Comparison of ENCODE assay signal across 16 mouse cellular contexts in genomic region chr9:77921366-77922260, GRCm38 (mm10). TPM values are rescaled to one million over a fixed set of nuclear protein-coding genes. Genes with fewer than 3 reads are reported as not detected.
DNase-seq lines count a peak whose midpoint lies in the region; ATAC-seq and TF ChIP-seq lines count a peak whose summit lies in the region.
"Had no signal": no experiment of that assay in that cellular context is flagged by ENCODE, and none has a peak within 500 bp of the region (broad histone marks: within the 10 kb centered on the region; RNA-seq: fewer than 3 reads in every experiment).

No protein-coding gene starts in this region.

- TF ChIP-seq POLR2A in liver, adult 2 months (IDR thresholded peaks at IDR 0.05; ENCODE audit: extremely low read depth, insufficient read depth, low read length): no peak
- no peak for TF ChIP-seq POLR2A in CH12.LX (IDR thresholded peaks at IDR 0.05; ENCODE audit: low read depth, low read length)

- no peaks in the 10 kb centered on the region for H3K27me3 ChIP-seq in liver, adult 2 months (ENCODE audit: control insufficient read depth, insufficient read depth, low read length)
- H3K27me3 ChIP-seq in CH12.LX (replicated peaks): no peaks in the 10 kb centered on the region
- no peaks in the 10 kb centered on the region for H3K27me3 ChIP-seq in intestine, embryonic 15.5 days (replicated peaks)
- H3K27me3 ChIP-seq: liver, embryonic 12.5 days had no signal

- dilution Hi-C loops in CH12.LX (cut with MboI; ENCODE audit: extremely low pct_ligation_motif_present, extremely low pct_unique_long_range_greater_than_20kb, low sequenced_read_pairs): no loop called here

- H3K27ac ChIP-seq in liver, adult 2 months (replicated peaks; ENCODE audit: insufficient read depth, low read depth, low read length): 0 out of 2 replicates have a peak overlapping the region, but pooled peaks have one; percentile 5
- H3K27ac ChIP-seq in CH12.LX (ENCODE audit: insufficient read depth, low read depth): no peak overlapping the region
- H3K27ac ChIP-seq in intestine, embryonic 15.5 days: no peak overlapping the region
- H3K27ac ChIP-seq: hindbrain, embryonic 10.5 days; liver, embryonic 12.5 days had no signal

- 18% methylated on average over 16 of the region's 18 CpGs for WGBS in liver, adult 2 months
- 59% methylated on average over 16 of the region's 18 CpGs for WGBS in intestine, embryonic 15.5 days

- TF ChIP-seq CTCF in liver, adult 2 months (IDR thresholded peaks at IDR 0.05; ENCODE audit: low read depth, low read length): no peak
- no peak for TF ChIP-seq CTCF in CH12.LX (conservative IDR thresholded peaks at IDR 0.05 in 1 of 2, IDR thresholded peaks at IDR 0.05 in 1 of 2; ENCODE audit: low read depth in 2 of 2, low read length in 2 of 2)

- H3K4me2 ChIP-seq in CH12.LX (ENCODE audit: insufficient read depth, low read depth, poor library complexity, severe bottlenecking): peak overlapping the region; percentile 71
- H3K4me2 ChIP-seq in intestine, embryonic 15.5 days (replicated peaks): peak overlapping the region; percentile 24; the same call in 1 of the 2 replicates
- H3K4me2 ChIP-seq: liver, embryonic 12.5 days had no signal

- peaks cover 54% of the 10 kb centered on the region for H3K4me1 ChIP-seq in liver, adult 2 months (ENCODE audit: control insufficient read depth, insufficient read depth, low read length)
- H3K4me1 ChIP-seq in CH12.LX (ENCODE audit: control insufficient read depth in 1 of 2, insufficient read depth in 2 of 2): peaks cover 18 to 85% of the 10 kb centered on the region in 2 experiments
- peaks cover 34% of the 10 kb centered on the region for H3K4me1 ChIP-seq in intestine, embryonic 15.5 days (replicated peaks)

- no peak for TF ChIP-seq RAD21 in CH12.LX (IDR thresholded peaks at IDR 0.05; ENCODE audit: low read depth, low read length)

- in situ Hi-C loops in CH12.LX (cut with MboI; ENCODE audit: low pct_ligation_motif_present, low pct_unique_long_range_greater_than_20kb, low sequenced_read_pairs): no loop called here

- no peak for TF ChIP-seq EP300 in CH12.LX (IDR thresholded peaks at IDR 0.05; ENCODE audit: low read length)

- H3K4me3 ChIP-seq in liver, adult 2 months (ENCODE audit: insufficient read depth, low read depth, low read length): peak overlapping the region; percentile 27
- H3K4me3 ChIP-seq in CH12.LX (replicated peaks in 1 of 3; ENCODE audit: low read depth in 2 of 3, low read length in 2 of 3, poor library complexity in 1 of 3): no peak overlapping the region
- no peak overlapping the region for H3K4me3 ChIP-seq in intestine, embryonic 15.5 days (replicated peaks)
- H3K4me3 ChIP-seq: erythroblast, embryonic 14.5 days; hindbrain, embryonic 10.5 days; liver, embryonic 12.5 days had no signal

- H3K79me2 ChIP-seq in liver, adult 2 months (ENCODE audit: control insufficient read depth, insufficient read depth, low read length): peaks cover 61% of the 10 kb centered on the region
- H3K79me2 ChIP-seq in CH12.LX (replicated peaks; ENCODE audit: control insufficient read depth, extremely low read depth, insufficient read depth, poor library complexity, severe bottlenecking): peaks cover 31% of the 10 kb centered on the region

- H3K36me3 ChIP-seq in liver, adult 2 months (ENCODE audit: control insufficient read depth, insufficient read depth, low read length): no peaks in the 10 kb centered on the region
- peaks cover 3 to 61% of the 10 kb centered on the region in 2 experiments for H3K36me3 ChIP-seq in CH12.LX (replicated peaks in 1 of 2; ENCODE audit: control insufficient read depth in 1 of 2, insufficient read depth in 1 of 2, low read length in 1 of 2)
- 0 out of 2 replicates have a peak, but pooled peaks cover 2% of the 10 kb centered on the region for H3K36me3 ChIP-seq in intestine, embryonic 15.5 days

- no peak for ATAC-seq in intestine, embryonic 15.5 days
- ATAC-seq: liver, embryonic 12.5 days had no signal

- DNase-seq in heart, adult 11 months: peak; percentile 86
- DNase-seq in heart, adult 8-10 months (ENCODE audit: low spot score): no peak
- peak; percentile 57 for DNase-seq in liver, adult 2 months (ENCODE audit: extremely low read depth, low read depth, low spot score)
- no peak for DNase-seq in liver
- DNase-seq in CH12.LX (ENCODE audit: extremely low read depth): no peak
- no peak for DNase-seq in right cerebral cortex, postnatal 4 days
- no peak for DNase-seq in kidney, postnatal 4 days
- DNase-seq: cerebellum, adult 18-20 months; gastrocnemius, postnatal 14 days; kidney, adult 8-10 months; lung, postnatal 14 days; right cerebral cortex, postnatal 25 days had no signal

- H3K9ac ChIP-seq in liver, adult 2 months (ENCODE audit: low read depth, low read length): peak overlapping the region; percentile 52
- no peak overlapping the region; the same call in 1 of the 2 replicates for H3K9ac ChIP-seq in CH12.LX (ENCODE audit: insufficient read depth, low read depth)
- H3K9ac ChIP-seq in intestine, embryonic 15.5 days: no peak overlapping the region
- H3K9ac ChIP-seq: liver, embryonic 12.5 days had no signal

- no peaks in the 10 kb centered on the region for H3K9me3 ChIP-seq in CH12.LX (replicated peaks; ENCODE audit: low read length)
- no peaks in the 10 kb centered on the region for H3K9me3 ChIP-seq in intestine, embryonic 15.5 days
- H3K9me3 ChIP-seq: hindbrain, embryonic 10.5 days; liver, embryonic 12.5 days had no signal

TF ChIP-seq in CH12.LX, 34 proteins besides CTCF, POLR2A, EP300 and RAD21:
- TF ChIP-seq E2F4 (IDR thresholded peaks at IDR 0.05; ENCODE audit: insufficient replicate concordance, low read depth, low read length) (no peak), USF1 (IDR thresholded peaks at IDR 0.05; ENCODE audit: low read depth, low read length) (no peak), POLR2AphosphoS2 (IDR thresholded peaks at IDR 0.05; ENCODE audit: low read depth, low read length) (no peak), JUND (conservative IDR thresholded peaks at IDR 0.05; ENCODE audit: low read depth, low read length) (no peak), MAX (IDR thresholded peaks at IDR 0.05; ENCODE audit: low read length) (no peak), IRF4 (IDR thresholded peaks at IDR 0.05; ENCODE audit: low read depth, low read length) (no peak), CHD2 (IDR thresholded peaks at IDR 0.05; ENCODE audit: low read length) (no peak), SIN3A (IDR thresholded peaks at IDR 0.05; ENCODE audit: low read length) (no peak), MYC (IDR thresholded peaks at IDR 0.05; ENCODE audit: low read depth, low read length) (no peak), RCOR1 (conservative IDR thresholded peaks at IDR 0.05; ENCODE audit: low read depth, low read length) (no peak), ZMIZ1 (IDR thresholded peaks at IDR 0.05; ENCODE audit: low read depth, low read length) (no peak), SMC3 (IDR thresholded peaks at IDR 0.05; ENCODE audit: low read depth, low read length) (no peak), NRF1 (IDR thresholded peaks at IDR 0.05; ENCODE audit: low read depth, low read length) (no peak), HCFC1 (IDR thresholded peaks at IDR 0.05; ENCODE audit: low read depth, low read length) (no peak), TBP (conservative IDR thresholded peaks at IDR 0.05; ENCODE audit: low read depth, low read length) (no peak), GABPA (IDR thresholded peaks at IDR 0.05; ENCODE audit: insufficient replicate concordance, low read depth, low read length) (no peak), BHLHE40 (IDR thresholded peaks at IDR 0.05; ENCODE audit: low read depth, low read length) (no peak)

RNA-seq across cellular contexts. Expression of gene Elovl5, which starts 4.4 kb away (rescaled TPM):
- 10 to 100 TPM; 26.6 to 33.0 (median 29.9) TPM for total RNA-seq in heart, adult 8-10 months (2022)
- 228 and 280 TPM in 2 replicates for total RNA-seq in liver, adult 2 months (2014; rRNA removed)
- 234 and 322 TPM in 2 replicates for polyA plus RNA-seq in liver, adult 2 months (2012; rRNA removed)
- total RNA-seq in CH12.LX (2012; rRNA removed) (44.0 TPM in 2 replicates), CH12.LX (2014; rRNA removed) (122 and 123 TPM in 2 replicates)
- polyA plus RNA-seq in CH12.LX (2012; ENCODE audit: insufficient read length, low read depth): 62.2 and 63.0 TPM in 2 replicates
- 70.9 and 76.9 TPM in 2 replicates for polyA plus RNA-seq in intestine, embryonic 15.5 days (2015; fragmentation: Nextera tagmentation; extraction: Ambion mirVana)

Comparison
In these comparisons a context has a peak if more than half of its experiments do, and no peak if none do; other contexts are left out.
1. DNase-seq: peak in heart, adult 11 months (single experiment) and liver, adult 2 months (single experiment); none in heart, adult 8-10 months (single experiment), liver (single experiment), CH12.LX (single experiment), right cerebral cortex, postnatal 4 days (single experiment) and kidney, postnatal 4 days (0 of 2).